Mouse (Mus musculus) monocyte, adult 5-6 weeks (primary cell): ENCODE results near the gene Tex19.1. TPM values are rescaled to one million over a fixed set of nuclear protein-coding genes. Genes with fewer than 3 reads are reported as not detected.

Experiments
- total RNA-seq: library from RNA; stranded (forward); fragments of 200-1000, 200-491, 200-594 nt; gene quantifications from 3 replicates; pipeline ENCODE4 v1.2.3, GENCODE M21; 2017

Gene Tex19.1
- total RNA-seq, 1 experiment from 2014 or later: not detected

Other genes starting within 250 kb of the Tex19.1 start
- gene Ccdc57, start 213.3 kb upstream of the Tex19.1 start, total RNA-seq: 0.39 to 0.57 TPM in 2 of 3 replicates, not detected in the other
- 74.0 to 101 TPM (median 95.1 TPM) in 3 replicates for gene Slc16a3, start 197.7 kb upstream of the Tex19.1 start, total RNA-seq
- 139 to 159 TPM (median 146 TPM) in 3 replicates for gene Csnk1d, start 154.8 kb upstream of the Tex19.1 start, total RNA-seq
- 21.2 to 56.5 TPM (median 31.1 TPM) in 3 replicates for gene Cd7, start 106.7 kb upstream of the Tex19.1 start, total RNA-seq
- not detected in 3 replicates for gene Sectm1b, start 82.6 kb upstream of the Tex19.1 start, total RNA-seq
- not detected in 3 replicates for gene Sectm1a, start 64.9 kb upstream of the Tex19.1 start, total RNA-seq
- not detected in 3 replicates for gene Tex19.2, start 27.5 kb upstream of the Tex19.1 start, total RNA-seq
- not detected in 3 replicates for gene Uts2r, start 14.1 kb downstream of the Tex19.1 start, total RNA-seq
- gene Hexdc, start 58.3 kb downstream of the Tex19.1 start, total RNA-seq: 1.4 to 3.2 TPM (median 3.1 TPM) in 3 replicates
- gene Ogfod3, start 58.6 kb downstream of the Tex19.1 start, total RNA-seq: 2.8 to 4.8 TPM (median 3.1 TPM) in 3 replicates
- gene Cybc1, start 83.2 kb downstream of the Tex19.1 start, total RNA-seq: 71.9 to 94.3 TPM (median 75.7 TPM) in 3 replicates
- gene Narf, start 91.1 kb downstream of the Tex19.1 start, total RNA-seq: 22.3 to 24.0 TPM (median 22.5 TPM) in 3 replicates
- 8.5 to 16.2 TPM (median 13.4 TPM) in 3 replicates for gene Foxk2, start 113.8 kb downstream of the Tex19.1 start, total RNA-seq
- gene Wdr45b, start 208.3 kb downstream of the Tex19.1 start, total RNA-seq: 52.7 to 65.3 TPM (median 65.1 TPM) in 3 replicates
- not detected in 3 replicates for gene Rab40b, start 242.1 kb downstream of the Tex19.1 start, total RNA-seq